Mouse (Mus musculus) midbrain, embryonic 12.5 days (tissue): ENCODE results near the gene Prss38. TPM values are rescaled to one million over a fixed set of nuclear protein-coding genes. Genes with fewer than 3 reads are reported as not detected.

Source experiments
- ATAC-seq: fragments of 200-750 bp; cut with Nextera tagmentation; 2 replicates; pipeline ENCODE4 v1.8.0; 2017; ENCODE audit warnings: low read depth, moderate TSS enrichment, moderate library complexity; ENCODE audit not compliant: low FRiP score
- H3K27ac ChIP-seq: fragments of 300-500 bp; sonication (generic); replicated peaks from 2 replicates; pipeline ENCODE4 v1.5.1; 2016; ENCODE audit warnings: mild to moderate bottlenecking
- H3K27me3 ChIP-seq: fragments of 300-500 bp; sonication (generic); 2 replicates; pipeline ENCODE4 v1.6.1; 2016; ENCODE audit warnings: mild to moderate bottlenecking
- H3K36me3 ChIP-seq: fragments of 300-500 bp; sonication (generic); 2 replicates; pipeline ENCODE4 v1.6.1; 2016
- H3K4me1 ChIP-seq: fragments of 300-500 bp; sonication (generic); 2 replicates; pipeline ENCODE4 v1.6.1; 2016
- H3K4me2 ChIP-seq: fragments of 300-500 bp; sonication (generic); replicated peaks from 2 replicates; pipeline ENCODE4 v1.6.1; 2016; ENCODE audit warnings: mild to moderate bottlenecking, moderate library complexity
- H3K4me3 ChIP-seq: fragments of 300-500 bp; sonication (generic); 2 replicates; pipeline ENCODE4 v1.5.1; 2016; ENCODE audit warnings: mild to moderate bottlenecking
- H3K9ac ChIP-seq: fragments of 300-500 bp; sonication (generic); replicated peaks from 2 replicates; pipeline ENCODE4 v1.6.1; 2016; ENCODE audit warnings: mild to moderate bottlenecking, moderate library complexity
- H3K9me3 ChIP-seq: fragments of 300-500 bp; sonication (generic); 2 replicates; pipeline ENCODE4 v1.6.1; 2016; ENCODE audit warnings: mild to moderate bottlenecking
- WGBS: fragments of 180-500 bp; shearing (Covaris S2); methylation state at CpG from one replicate; pipeline ENCODE4 v1.1.7; 2016; 5-methylcytosine and 5-hydroxymethylcytosine counted together
- polyA plus RNA-seq: library from polyadenylated mRNA; unstranded; fragments of >200 nt; fragmentation: Nextera tagmentation; extraction: Ambion mirVana; gene quantifications from 2 replicates; pipeline ENCODE4 v1.2.1, GENCODE M21; 2016

The Prss38 gene
- 0.14 TPM in 1 of 2 replicates, not detected in the other for polyA plus RNA-seq

GRCm38 (mm10) chr11:59375475-59375874, at the start of gene Prss38:
Gene Prss38 (minus strand): TSS chr11:59375657.
- H3K9me3 ChIP-seq = no peaks in the 10 kb centered on the region
- no peak within 1 kb of the TSS for H3K9ac ChIP-seq
- H3K27me3 ChIP-seq = no peaks in the 10 kb centered on the region
- no peak within 1 kb of the TSS for H3K27ac ChIP-seq
- WGBS = 77% methylated on average over 16 of the region's 16 CpGs
- H3K4me3 ChIP-seq = no peak within 1 kb of the TSS
- H3K4me2 ChIP-seq = no peak within 1 kb of the TSS
- H3K36me3 ChIP-seq = no peaks in the 10 kb centered on the region
- no peaks in the 10 kb centered on the region for H3K4me1 ChIP-seq
- ATAC-seq = no peak

- no peak overlapping the region for H3K4me2 ChIP-seq
- ATAC-seq = no peak
- H3K27me3 ChIP-seq = no peaks in the 10 kb centered on the region
- H3K4me3 ChIP-seq = no peak overlapping the region
- H3K36me3 ChIP-seq = peaks cover 75% of the 10 kb centered on the region
- H3K9me3 ChIP-seq = no peaks in the 10 kb centered on the region
- H3K9ac ChIP-seq = no peak overlapping the region
- WGBS = 81% methylated on average over 5 of the region's 5 CpGs
- H3K4me1 ChIP-seq = no peaks in the 10 kb centered on the region
- no peak overlapping the region for H3K27ac ChIP-seq
Observed at GRCm38 (mm10) chr11:59423010-59423588, 47.6 kb upstream of the Prss38 start.

GRCm38 (mm10) chr11:59421967-59422366, 46.5 kb upstream of the Prss38 start:
- 90% methylated on average over 2 of the region's 2 CpGs for WGBS
- no peaks in the 10 kb centered on the region for H3K4me1 ChIP-seq
- no peaks in the 10 kb centered on the region for H3K27me3 ChIP-seq
- H3K9me3 ChIP-seq = no peaks in the 10 kb centered on the region
- no peak overlapping the region for H3K4me3 ChIP-seq
- peaks cover 68% of the 10 kb centered on the region for H3K36me3 ChIP-seq
- H3K4me2 ChIP-seq = no peak overlapping the region
- H3K27ac ChIP-seq = no peak overlapping the region
- H3K9ac ChIP-seq = no peak overlapping the region
- no peak for ATAC-seq

- WGBS = 94% methylated on average over 8 of the region's 8 CpGs
- Histone ChIP-seq H3K9me3 (no peaks in the 10 kb centered on the region), H3K4me2 (no peak overlapping the region), H3K36me3 (peaks cover 67% of the 10 kb centered on the region), H3K4me3 (no peak overlapping the region), H3K4me1 (no peaks in the 10 kb centered on the region), H3K9ac (no peak overlapping the region), H3K27me3 (no peaks in the 10 kb centered on the region), H3K27ac (no peak overlapping the region)
- ATAC-seq = no peak
Observed at GRCm38 (mm10) chr11:59421436-59421835, 46.0 kb upstream of the Prss38 start.

- no peaks in the 10 kb centered on the region for H3K27me3 ChIP-seq
- H3K4me3 ChIP-seq = no peak overlapping the region
- no peak overlapping the region for H3K4me2 ChIP-seq
- H3K36me3 ChIP-seq = peaks cover 59% of the 10 kb centered on the region
- H3K27ac ChIP-seq = no peak overlapping the region
- 82% methylated on average over 5 of the region's 5 CpGs for WGBS
- ATAC-seq = no peak
- H3K9me3 ChIP-seq = no peaks in the 10 kb centered on the region
- no peaks in the 10 kb centered on the region for H3K4me1 ChIP-seq
- H3K9ac ChIP-seq = no peak overlapping the region
Observed at GRCm38 (mm10) chr11:59418708-59419107, 43.3 kb upstream of the Prss38 start.

GRCm38 (mm10) chr11:59412999-59413863, 37.8 kb upstream of the Prss38 start:
- Histone ChIP-seq H3K27me3 (no peaks in the 10 kb centered on the region), H3K9me3 (no peaks in the 10 kb centered on the region), H3K4me1 (peaks cover 8% of the 10 kb centered on the region; the same call in 1 of the 2 replicates), H3K4me2 (no peak overlapping the region), H3K4me3 (no peak overlapping the region), H3K27ac (no peak overlapping the region), H3K36me3 (peaks cover 30% of the 10 kb centered on the region), H3K9ac (no peak overlapping the region)
- no peak for ATAC-seq
- 86% methylated on average over 13 of the region's 13 CpGs for WGBS

GRCm38 (mm10) chr11:59412058-59412457, 36.6 kb upstream of the Prss38 start:
- Histone ChIP-seq H3K9ac (no peak overlapping the region), H3K4me3 (no peak overlapping the region), H3K4me1 (peaks cover 8% of the 10 kb centered on the region; the same call in 1 of the 2 replicates), H3K9me3 (no peaks in the 10 kb centered on the region), H3K4me2 (no peak overlapping the region), H3K36me3 (peaks cover 37% of the 10 kb centered on the region), H3K27me3 (no peaks in the 10 kb centered on the region), H3K27ac (no peak overlapping the region)
- ATAC-seq = no peak
- 73% methylated on average over 6 of the region's 6 CpGs for WGBS

GRCm38 (mm10) chr11:59410851-59411250, 35.4 kb upstream of the Prss38 start:
- 84% methylated on average over 2 of the region's 2 CpGs for WGBS
- Histone ChIP-seq H3K36me3 (peaks cover 44% of the 10 kb centered on the region), H3K4me1 (peaks cover 8% of the 10 kb centered on the region; the same call in 1 of the 2 replicates), H3K4me3 (no peak overlapping the region), H3K9ac (no peak overlapping the region), H3K27ac (no peak overlapping the region), H3K27me3 (no peaks in the 10 kb centered on the region), H3K4me2 (no peak overlapping the region), H3K9me3 (no peaks in the 10 kb centered on the region)
- ATAC-seq = no peak

- no peak overlapping the region for H3K9ac ChIP-seq
- H3K9me3 ChIP-seq = no peaks in the 10 kb centered on the region
- H3K4me1 ChIP-seq = no peaks in the 10 kb centered on the region
- 89% methylated on average over 1 of the region's 1 CpGs for WGBS
- ATAC-seq = no peak
- H3K36me3 ChIP-seq = peaks cover 37% of the 10 kb centered on the region
- H3K27me3 ChIP-seq = no peaks in the 10 kb centered on the region
- no peak overlapping the region for H3K27ac ChIP-seq
- no peak overlapping the region for H3K4me2 ChIP-seq
- H3K4me3 ChIP-seq = no peak overlapping the region
Observed at GRCm38 (mm10) chr11:59405761-59406160, 30.3 kb upstream of the Prss38 start.

GRCm38 (mm10) chr11:59400876-59401275, 25.4 kb upstream of the Prss38 start:
- Histone ChIP-seq H3K4me2 (no peak overlapping the region), H3K4me1 (no peaks in the 10 kb centered on the region; the same call in 1 of the 2 replicates), H3K9me3 (no peaks in the 10 kb centered on the region), H3K9ac (no peak overlapping the region), H3K4me3 (no peak overlapping the region), H3K27me3 (no peaks in the 10 kb centered on the region), H3K36me3 (peaks cover 7% of the 10 kb centered on the region; the same call in 1 of the 2 replicates), H3K27ac (no peak overlapping the region)
- 80% methylated on average over 2 of the region's 2 CpGs for WGBS
- no peak for ATAC-seq

- H3K27me3 ChIP-seq = no peaks in the 10 kb centered on the region
- WGBS = 77% methylated on average over 8 of the region's 8 CpGs
- no peak overlapping the region for H3K9ac ChIP-seq
- H3K27ac ChIP-seq = no peak overlapping the region
- no peaks in the 10 kb centered on the region for H3K36me3 ChIP-seq
- H3K9me3 ChIP-seq = no peaks in the 10 kb centered on the region
- H3K4me3 ChIP-seq = no peak overlapping the region
- H3K4me1 ChIP-seq = no peaks in the 10 kb centered on the region; the same call in 1 of the 2 replicates
- no peak overlapping the region for H3K4me2 ChIP-seq
- no peak for ATAC-seq
Observed at GRCm38 (mm10) chr11:59399830-59400229, 24.4 kb upstream of the Prss38 start.
